Mouse (Mus musculus): ENCODE measurements around the gene Pdcd11. TPM values are rescaled to one million over a fixed set of nuclear protein-coding genes. Genes with fewer than 3 reads are reported as not detected.

Gene Pdcd11
- polyA plus RNA-seq, 1 experiment from 2014 or later = 5.7 TPM

Other genes with a start within 250 kb of the Pdcd11 start
- 253 and 297 TPM in 2 replicates for gene Ina, start 76.1 kb upstream of the Pdcd11 start, polyA plus RNA-seq (2014; fragmentation: Nextera tagmentation; extraction: Ambion mirVana)
- 84.2 and 86.2 TPM in 2 replicates for gene Nt5c2, start 75.6 kb upstream of the Pdcd11 start, polyA plus RNA-seq (2014; fragmentation: Nextera tagmentation; extraction: Ambion mirVana)
- gene Pcgf6, start 39.9 kb upstream of the Pdcd11 start, polyA plus RNA-seq (2014; fragmentation: Nextera tagmentation; extraction: Ambion mirVana) = 20.4 and 23.0 TPM in 2 replicates
- gene Taf5, start 23.0 kb upstream of the Pdcd11 start, polyA plus RNA-seq (2014; fragmentation: Nextera tagmentation; extraction: Ambion mirVana) = 8.4 and 10.2 TPM in 2 replicates
- 1,398 and 1,484 TPM in 2 replicates for gene Usmg5, start 121 bp upstream of the Pdcd11 start, polyA plus RNA-seq (2014; fragmentation: Nextera tagmentation; extraction: Ambion mirVana)
- gene Calhm2, start 47.5 kb downstream of the Pdcd11 start, polyA plus RNA-seq (2014; fragmentation: Nextera tagmentation; extraction: Ambion mirVana) = 0.69 and 0.83 TPM in 2 replicates
- not detected in 2 replicates for gene Calhm1, start 53.5 kb downstream of the Pdcd11 start, polyA plus RNA-seq (2014; fragmentation: Nextera tagmentation; extraction: Ambion mirVana)
- not detected in 2 replicates for gene Calhm3, start 67.0 kb downstream of the Pdcd11 start, polyA plus RNA-seq (2014; fragmentation: Nextera tagmentation; extraction: Ambion mirVana)
- 3.7 and 6.4 TPM in 2 replicates for gene Neurl1a, start 88.1 kb downstream of the Pdcd11 start, polyA plus RNA-seq (2014; fragmentation: Nextera tagmentation; extraction: Ambion mirVana)